Mouse (Mus musculus) frontal cortex, postnatal 25 days (tissue): ENCODE measurements around the gene Rit1.
"Not testable (repeated sequence)": the region's sequence is repeated elsewhere in the genome, so short reads cannot be mapped to it uniquely, and the experiment has no call there.

Experiments used
- DNase-seq, 2 experiments: peaks; one replicate each; pipeline ENCODE4 v3.0.0; 2022; ENCODE audit warnings: low spot score in 2 of 2

Rit1 gene

DNA sequence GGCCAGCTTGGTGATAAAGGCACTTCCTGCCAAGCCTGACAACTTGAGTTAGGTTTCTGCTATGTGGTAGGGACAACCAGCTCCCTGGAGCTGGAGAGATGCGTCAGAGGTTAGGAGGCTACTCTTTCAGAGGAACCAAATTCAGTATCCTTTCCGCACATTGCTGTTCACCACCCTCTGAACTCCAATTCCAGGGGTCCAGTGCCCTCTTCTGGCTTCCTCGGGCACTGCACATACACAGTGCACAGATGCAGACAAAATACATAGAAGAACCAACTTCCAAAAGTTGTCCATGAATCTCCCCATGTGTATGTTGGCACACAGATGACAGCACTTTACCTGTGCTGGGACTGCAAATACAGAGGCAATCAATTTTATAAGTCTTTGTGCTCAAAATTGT lies 22.0 kb downstream of the Rit1 start:
- DNase-seq: peak; percentile 30 to 50

- no peak for DNase-seq
Observed at GRCm38 (mm10) chr3:88740147-88740546, 23.5 kb downstream of the Rit1 start.

- no peak for DNase-seq
Observed at GRCm38 (mm10) chr3:88745534-88745933, 28.9 kb downstream of the Rit1 start.

DNA sequence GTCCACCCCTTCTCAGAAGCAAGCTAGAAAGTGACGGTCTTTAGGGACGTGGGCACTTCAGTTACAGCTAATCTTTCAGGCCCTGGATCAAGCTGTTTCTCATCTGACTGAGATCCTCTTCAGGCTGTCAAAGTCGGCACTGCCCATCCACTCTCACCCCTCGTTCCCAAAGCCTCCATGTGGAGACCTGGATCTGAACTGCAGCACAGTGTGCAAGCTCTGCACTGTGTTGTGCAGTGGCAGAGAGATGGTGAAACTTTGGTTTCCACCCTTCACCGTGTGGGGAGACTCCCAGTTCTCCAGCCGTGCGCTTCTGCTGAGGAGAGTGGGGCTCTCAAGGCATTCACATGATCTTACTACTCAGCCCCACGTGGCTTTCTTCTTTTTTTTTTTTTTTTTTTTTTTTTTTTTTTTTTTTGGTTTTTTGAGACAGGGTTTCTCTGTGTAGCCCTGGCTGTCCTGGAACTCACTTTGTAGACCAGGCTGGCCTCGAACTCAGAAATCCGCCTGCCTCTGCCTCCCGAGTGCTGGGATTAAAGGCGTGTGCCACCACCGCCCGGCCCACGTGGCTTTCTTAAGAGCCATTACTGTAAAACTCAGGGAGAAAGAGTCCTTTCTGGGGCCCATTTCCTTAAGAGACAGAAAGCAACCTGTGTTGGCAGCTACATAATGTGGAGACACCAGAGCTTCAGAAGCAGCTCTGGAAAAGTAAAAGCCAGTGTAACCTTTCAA lies 29.7 kb downstream of the Rit1 start:
- DNase-seq: no peak

DNA sequence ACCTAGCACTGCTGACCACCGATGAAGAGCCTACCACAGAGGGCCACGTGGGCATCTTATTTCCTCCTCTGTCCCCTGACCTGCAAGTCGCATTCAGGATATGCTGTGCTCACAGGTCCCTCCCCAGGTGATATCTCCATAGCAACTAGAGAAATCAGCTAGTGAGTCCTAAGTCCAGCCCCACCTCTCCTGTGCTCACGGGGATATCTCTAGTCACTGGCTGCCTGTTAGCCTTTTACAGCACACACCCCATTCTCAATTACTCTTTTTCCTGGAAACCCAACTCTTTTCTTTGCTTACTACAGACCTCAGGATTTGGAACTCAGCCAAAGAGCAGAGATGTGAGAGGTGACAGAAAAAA lies 30.2 kb downstream of the Rit1 start:
- DNase-seq: no peak

DNA sequence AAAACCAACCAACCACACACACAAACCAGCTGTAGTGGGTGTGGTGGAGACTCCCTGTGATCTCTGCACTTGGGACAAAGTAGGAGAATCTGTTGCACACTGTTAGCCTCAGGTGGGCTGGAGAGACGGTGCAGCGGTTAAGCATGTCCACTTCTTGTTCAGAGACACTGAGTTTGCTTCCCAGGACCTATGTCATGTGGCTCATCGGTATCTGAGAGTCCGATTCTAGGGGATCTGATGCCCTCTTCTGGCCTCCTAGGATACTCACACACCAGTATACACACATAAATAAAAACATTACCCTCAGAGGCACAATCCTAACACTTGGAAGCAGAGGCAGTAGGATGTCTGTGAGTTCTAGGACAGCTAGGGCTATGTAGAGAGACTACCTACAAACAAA lies 37.6 kb downstream of the Rit1 start:
- DNase-seq: no peak

- no peak for DNase-seq
Observed at GRCm38 (mm10) chr3:88755541-88755940, 38.9 kb downstream of the Rit1 start.

DNA sequence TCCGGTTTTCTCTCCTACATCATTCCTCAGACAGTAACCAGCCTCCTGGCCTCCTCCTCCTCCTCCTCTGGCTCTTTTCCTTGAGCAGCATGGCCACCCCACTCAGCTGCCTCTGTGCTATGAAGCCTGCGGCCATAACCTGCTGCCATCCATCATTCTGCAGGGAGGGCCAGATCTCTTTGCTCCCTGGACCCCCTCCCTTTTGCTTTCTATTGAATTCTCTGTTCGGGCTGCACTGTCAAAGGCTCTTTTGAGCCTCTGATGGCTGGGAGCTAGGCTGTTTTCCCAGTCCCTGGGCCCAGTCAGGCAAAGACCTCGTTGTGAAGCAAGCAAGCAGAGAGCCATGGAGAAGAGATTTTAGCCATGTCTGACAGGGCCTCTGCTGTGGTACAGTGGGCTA lies 39.6 kb downstream of the Rit1 start:
- DNase-seq: no peak

GRCm38 (mm10) chr3:88758045-88758500 lies 41.4 kb downstream of the Rit1 start:
- DNase-seq: peak; percentile 59 to 67

GRCm38 (mm10) chr3:88761619-88762018 lies 45.0 kb downstream of the Rit1 start:
- no peak for DNase-seq

GRCm38 (mm10) chr3:88762401-88762831 lies 45.8 kb downstream of the Rit1 start:
- no peak for DNase-seq

DNA sequence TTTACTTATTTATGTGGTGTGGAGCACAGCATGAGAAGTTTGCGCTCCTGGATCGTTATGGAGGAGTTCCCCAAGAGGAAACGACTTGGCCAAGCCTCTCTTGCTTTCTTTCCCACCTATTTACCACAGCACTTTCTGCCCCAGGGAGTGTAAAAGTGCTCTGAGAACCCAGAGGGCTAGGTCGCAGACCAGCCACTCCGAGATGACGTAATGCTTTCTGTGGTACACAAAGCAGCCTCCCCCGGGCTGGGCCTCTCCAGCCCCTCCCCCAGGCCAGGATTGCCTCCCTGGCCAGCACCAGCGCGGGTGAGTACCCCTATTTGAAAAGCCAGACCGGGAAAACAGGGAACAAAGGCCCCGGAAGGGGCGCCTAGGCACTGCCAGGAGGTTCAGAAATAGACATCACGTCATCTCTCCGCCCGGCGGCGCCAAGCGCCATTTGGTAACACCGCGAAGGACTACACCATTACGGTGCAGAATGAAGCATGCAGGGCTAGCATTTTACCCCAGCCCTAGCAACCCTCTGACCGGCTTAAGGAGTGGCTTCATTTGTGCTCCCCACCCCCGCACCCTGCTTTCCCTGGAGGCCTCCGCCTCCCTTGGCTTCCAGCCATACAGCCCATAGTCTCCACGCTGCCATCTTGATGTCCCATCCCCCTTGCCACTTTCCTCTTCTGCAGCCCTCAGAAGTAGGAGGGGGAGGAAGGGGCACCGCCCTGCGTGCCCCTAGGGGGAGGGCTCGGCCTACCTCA lies 54.7 kb downstream of the Rit1 start:
- DNase-seq: peak; percentile 52 to 63

GRCm38 (mm10) chr3:88771941-88772280 lies 55.3 kb downstream of the Rit1 start:
- not testable (repeated sequence) for DNase-seq

GRCm38 (mm10) chr3:88772399-88772798 lies 55.8 kb downstream of the Rit1 start:
- DNase-seq: peak; percentile 86 to 88

DNA sequence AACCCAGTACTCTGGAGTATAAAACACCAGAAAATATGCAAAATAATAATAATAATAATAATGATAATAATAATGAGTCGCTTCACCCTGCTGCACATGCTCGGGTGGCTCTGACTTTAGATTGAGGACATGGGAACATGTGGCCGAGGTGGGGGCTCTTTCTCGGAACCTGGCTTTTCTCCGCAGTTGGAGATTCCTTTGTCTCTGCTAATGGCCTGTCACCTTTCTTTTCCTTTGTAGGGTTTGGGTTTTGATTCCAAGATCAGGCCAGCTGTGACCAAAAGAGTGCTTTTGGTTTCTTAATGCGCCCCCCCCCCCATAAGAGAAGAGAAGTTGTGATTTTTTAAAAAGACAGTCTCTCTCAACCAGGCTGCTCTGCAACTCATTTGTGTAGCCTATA lies 56.5 kb downstream of the Rit1 start:
- DNase-seq: not testable (repeated sequence)

DNA sequence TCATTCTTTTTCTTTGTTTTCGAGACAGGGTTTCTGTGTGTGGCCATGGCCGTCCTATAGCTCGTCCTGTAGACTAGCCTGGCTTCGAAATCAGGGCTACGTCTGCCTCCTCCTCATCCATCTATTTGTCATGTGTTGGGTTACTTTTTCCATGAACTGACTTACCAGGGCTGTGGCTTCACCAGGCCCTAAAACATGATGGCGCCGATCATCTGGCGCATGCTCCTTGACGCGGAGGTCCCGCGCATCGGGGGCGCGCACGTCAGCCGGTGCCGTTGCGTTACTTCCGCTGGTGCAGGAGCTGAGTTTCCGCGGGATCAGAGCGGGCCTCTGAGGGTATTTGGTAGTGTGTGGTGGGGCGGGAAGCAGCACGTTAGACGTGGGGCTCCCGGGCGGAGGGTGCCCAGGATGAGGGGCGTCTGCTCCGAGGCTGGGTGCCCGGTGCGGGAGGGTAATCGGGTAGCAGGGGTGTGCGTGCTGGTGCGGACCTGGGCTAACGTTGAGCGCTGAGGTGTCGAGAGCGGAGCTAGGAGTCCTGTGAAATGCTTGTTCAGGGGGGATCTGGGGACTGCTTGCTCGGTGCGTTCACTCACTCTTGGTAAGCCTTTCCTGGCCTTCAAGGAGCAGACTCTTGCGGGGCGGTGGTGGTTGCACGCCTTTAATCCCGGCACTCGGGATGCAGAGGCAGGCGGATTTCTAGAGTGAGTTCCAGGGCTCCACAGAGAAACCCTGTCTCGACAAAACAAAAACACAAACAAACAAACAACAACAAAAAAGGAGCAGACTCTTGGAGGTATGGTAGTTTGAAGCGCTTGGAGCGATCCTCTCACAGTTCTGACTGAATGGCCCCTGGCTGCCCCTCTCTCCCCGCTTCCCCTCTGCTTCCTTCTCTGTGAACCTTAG lies 58.6 kb downstream of the Rit1 start, which contains the start of gene Syt11:
TSS of gene Syt11 (minus strand) at position 226 of the 903 bp plus-strand sequence.
- DNase-seq: peak in 1 of 2 experiments; percentile 21
